Mouse (Mus musculus): ENCODE results near the gene Klhl10. TPM values are rescaled to one million over a fixed set of nuclear protein-coding genes. Genes with fewer than 3 reads are reported as not detected.

Gene Klhl10
- polyA plus RNA-seq (2014; fragmentation: Illumina TruSeq; extraction: RNeasy Lipid Tissue Mini Kit (QIAGEN cat#74804); ENCODE audit: low read depth, low replicate concordance) = 0.69 TPM

DNA sequence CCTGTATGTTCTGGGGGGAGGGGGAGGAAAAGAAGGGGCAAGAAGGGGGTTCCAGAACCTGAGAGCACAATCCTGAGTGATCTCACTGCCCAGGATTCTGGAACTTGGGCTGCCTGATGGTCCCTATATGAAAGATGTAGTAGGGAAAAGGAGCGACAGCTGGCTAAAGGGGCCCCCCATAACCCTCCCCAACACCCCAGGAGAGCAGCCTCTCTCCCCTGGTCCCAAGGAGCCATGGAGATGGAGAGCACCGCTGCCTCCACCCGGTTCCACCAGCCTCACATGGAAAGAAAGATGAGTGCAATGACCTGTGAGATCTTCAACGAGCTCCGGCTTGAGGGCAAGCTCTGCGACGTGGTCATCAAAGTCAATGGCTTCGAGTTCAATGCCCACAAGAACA, at the start of gene Klhl10, which contains the start of gene Nt5c3b:
TSS of gene Klhl10 (plus strand) at position 121 of the 400 bp plus-strand sequence.
TSS of gene Nt5c3b (minus strand) at position 12 of the 400 bp plus-strand sequence.

DNA sequence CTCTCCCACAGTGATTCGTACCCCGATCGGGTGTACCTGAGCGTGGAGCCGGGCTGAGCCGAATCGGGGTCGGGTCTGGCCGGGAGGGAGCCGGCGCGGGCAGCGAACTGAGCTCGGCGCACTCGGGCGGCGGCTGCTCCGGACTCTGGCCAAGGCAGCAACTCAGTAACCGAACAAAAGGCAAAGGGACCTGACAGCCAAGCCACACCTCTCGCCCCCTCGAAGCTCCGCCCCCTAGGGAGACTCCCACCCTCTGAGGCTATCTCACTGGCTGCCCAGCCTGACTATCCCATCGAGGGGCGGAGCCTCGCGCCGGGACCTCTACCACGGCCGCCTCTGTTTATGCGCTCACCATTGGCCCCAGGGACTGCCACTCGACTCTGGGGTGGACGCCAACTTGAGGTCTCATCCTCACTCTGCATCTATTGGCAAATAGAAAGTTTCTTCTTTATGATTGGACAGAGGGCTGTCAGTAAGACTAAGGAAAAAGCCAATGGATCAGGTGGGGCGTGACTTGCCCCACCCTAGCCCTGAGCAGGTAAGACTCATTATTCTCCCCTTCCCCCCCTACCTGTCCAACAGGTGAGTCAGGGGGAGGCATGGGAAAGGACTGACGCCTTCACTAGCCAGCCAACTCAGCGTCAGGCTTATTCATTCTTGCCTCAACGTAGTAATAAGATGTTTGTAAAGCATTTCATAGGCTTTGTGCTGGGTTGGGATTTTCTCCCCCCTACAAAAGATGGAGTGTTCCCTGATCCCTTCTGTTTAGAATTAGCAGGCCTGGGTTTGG, 43.9 kb upstream of the Klhl10 start, which contains the start of gene Jup:
TSS of gene Jup (minus strand) at position 164 of the 790 bp plus-strand sequence.

DNA sequence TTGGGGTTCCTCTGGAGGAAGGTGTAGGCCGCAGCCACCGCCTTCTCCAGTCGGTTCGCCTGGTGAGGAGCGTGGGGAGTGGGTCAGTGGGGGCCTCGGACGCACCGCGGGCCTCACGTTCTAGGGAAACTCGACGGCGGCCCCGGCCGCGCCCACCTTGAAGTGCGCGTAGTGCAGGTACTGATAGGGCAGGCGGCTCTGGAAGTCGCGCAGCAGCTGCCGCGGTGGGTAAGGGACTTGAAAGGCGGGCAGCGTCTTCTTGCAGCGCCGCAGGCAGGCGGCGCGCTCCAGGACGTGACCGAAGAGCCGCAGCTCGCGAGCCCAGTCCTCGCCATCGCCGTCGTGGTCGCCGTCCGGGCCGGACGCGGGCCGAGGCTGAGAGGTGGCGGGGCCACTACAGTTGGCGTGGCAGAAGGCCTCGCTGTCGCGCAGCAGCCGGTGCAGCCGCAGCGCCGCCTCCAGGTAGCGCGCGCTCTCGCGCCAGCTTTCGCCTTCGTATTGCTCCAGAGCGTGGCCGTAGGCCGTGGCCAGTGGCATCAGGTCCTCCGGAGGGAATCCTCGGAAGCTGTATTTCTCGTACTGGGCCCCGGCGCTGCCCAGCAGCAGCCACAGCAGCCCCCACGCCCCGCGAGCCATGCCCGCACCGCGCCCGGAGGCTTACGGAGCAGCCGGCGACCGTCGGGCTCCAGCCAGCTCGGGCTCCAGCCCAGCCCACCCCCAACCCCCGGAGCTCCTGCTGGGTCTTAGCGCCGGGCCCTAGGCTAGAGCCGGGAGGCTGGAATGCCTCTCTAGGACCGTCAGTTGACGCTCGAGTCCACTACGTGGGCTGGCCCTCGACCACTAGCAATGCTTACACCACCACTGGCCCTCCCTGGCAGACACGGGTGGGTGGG, 27.4 kb upstream of the Klhl10 start, which contains the start of gene P3h4:
TSS of gene P3h4 (minus strand) at position 816 of the 893 bp plus-strand sequence.

DNA sequence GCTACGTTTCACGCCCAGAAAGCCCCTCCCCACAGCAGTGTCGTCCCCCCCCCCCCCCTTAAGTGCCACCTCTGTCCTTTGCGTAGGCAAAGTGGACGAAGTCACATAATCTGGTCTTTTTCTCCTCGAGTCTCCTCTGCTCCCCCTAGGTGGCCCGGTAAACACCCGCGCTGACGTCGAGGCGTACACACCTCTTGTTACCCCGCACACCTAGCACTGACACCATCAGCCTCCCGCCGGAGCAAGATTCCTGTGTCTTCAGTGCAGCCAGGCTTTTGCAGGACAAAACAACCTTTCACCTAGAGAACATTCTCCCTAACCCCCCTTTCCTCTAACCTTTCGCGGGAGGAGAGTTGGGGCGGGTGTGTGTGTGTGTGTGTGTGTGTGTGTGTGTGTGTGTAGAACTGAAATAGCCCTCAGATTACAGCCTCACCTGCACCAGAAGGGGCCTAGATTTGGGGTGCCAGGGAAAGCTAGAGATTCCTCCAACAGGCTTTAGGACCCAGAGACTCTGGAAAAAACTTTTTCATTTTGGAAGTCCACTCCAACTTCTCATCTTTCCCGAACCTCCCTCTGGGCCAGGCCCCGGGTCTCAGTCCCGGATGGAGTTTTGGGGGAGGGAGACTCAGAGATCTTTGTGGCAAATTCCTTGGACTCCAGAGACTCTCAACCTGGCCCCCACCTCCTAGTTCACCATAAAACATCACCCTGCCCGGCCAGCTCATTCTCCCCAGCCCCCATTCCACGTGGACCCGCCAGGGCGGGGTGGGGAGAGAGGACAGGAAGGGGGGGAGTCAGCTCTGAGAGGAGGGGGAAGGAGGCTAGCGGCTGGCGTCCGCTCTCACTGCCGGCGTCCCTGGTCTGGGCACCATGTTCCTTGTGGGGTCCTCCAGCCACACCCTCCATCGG, 26.5 kb upstream of the Klhl10 start, which contains the start of gene Fkbp10:
TSS of gene Fkbp10 (plus strand) at position 784 of the 909 bp plus-strand sequence.

DNA sequence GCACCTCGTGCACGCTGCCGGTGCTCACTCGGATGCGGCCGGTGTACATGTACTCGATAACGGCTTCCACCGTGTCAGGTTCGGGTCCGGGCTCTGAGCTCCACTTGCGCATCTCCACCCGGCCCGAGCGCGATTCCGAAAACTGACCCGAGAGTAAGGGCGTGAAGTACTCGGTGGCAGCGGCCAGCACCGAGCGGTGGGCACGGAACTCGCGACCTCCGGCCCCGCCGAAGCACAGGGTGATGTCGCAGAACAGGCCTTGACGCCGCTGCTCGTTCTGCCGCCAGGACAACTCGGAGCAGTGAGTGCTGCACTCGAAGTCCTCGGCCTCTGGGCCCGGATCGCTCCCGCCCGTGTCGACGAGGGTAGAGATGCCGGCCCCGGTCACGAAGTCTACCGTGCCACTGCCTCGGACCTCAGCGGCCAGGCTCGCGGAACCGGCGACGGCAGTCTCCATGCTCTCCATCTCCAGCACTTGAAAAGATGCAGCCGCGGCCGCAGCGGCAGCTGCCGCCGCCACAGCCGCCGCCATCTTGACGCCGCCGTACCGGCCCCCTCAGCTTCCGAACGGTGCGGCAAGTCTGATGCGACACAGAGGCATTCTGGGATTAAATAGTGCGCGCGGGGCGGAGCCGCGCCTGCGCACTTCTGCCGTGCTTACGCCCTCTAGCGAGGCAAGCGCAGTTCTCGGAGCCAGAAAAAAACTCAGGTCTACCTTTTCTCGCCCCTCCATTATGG, 30.6 kb downstream of the Klhl10 start, which contains the start of gene Klhl11:
TSS of gene Klhl11 (minus strand) at position 545 of the 738 bp plus-strand sequence.

Other genes with a start within 250 kb of the Klhl10 start
- not detected for gene Krt9, start 248.7 kb upstream of the Klhl10 start, polyA plus RNA-seq (2014; fragmentation: Illumina TruSeq; extraction: RNeasy Lipid Tissue Mini Kit (QIAGEN cat#74804); ENCODE audit: low read depth, low replicate concordance)
- not detected for gene Krt14, start 234.4 kb upstream of the Klhl10 start, polyA plus RNA-seq (2014; fragmentation: Illumina TruSeq; extraction: RNeasy Lipid Tissue Mini Kit (QIAGEN cat#74804); ENCODE audit: low read depth, low replicate concordance)
- gene Krt16, start 193.0 kb upstream of the Klhl10 start, polyA plus RNA-seq (2014; fragmentation: Illumina TruSeq; extraction: RNeasy Lipid Tissue Mini Kit (QIAGEN cat#74804); ENCODE audit: low read depth, low replicate concordance) = not detected
- not detected for gene Krt17, start 180.9 kb upstream of the Klhl10 start, polyA plus RNA-seq (2014; fragmentation: Illumina TruSeq; extraction: RNeasy Lipid Tissue Mini Kit (QIAGEN cat#74804); ENCODE audit: low read depth, low replicate concordance)
- not detected for gene Krt42, start 172.0 kb upstream of the Klhl10 start, polyA plus RNA-seq (2014; fragmentation: Illumina TruSeq; extraction: RNeasy Lipid Tissue Mini Kit (QIAGEN cat#74804); ENCODE audit: low read depth, low replicate concordance)
- 1,895 TPM for gene Eif1, start 122.0 kb upstream of the Klhl10 start, polyA plus RNA-seq (2014; fragmentation: Illumina TruSeq; extraction: RNeasy Lipid Tissue Mini Kit (QIAGEN cat#74804); ENCODE audit: low read depth, low replicate concordance)
- not detected for gene Gast, start 107.5 kb upstream of the Klhl10 start, polyA plus RNA-seq (2014; fragmentation: Illumina TruSeq; extraction: RNeasy Lipid Tissue Mini Kit (QIAGEN cat#74804); ENCODE audit: low read depth, low replicate concordance)
- 0.54 TPM for gene Hap1, start 85.8 kb upstream of the Klhl10 start, polyA plus RNA-seq (2014; fragmentation: Illumina TruSeq; extraction: RNeasy Lipid Tissue Mini Kit (QIAGEN cat#74804); ENCODE audit: low read depth, low replicate concordance)
- 5.2 TPM for gene Jup, start 44.2 kb upstream of the Klhl10 start, polyA plus RNA-seq (2014; fragmentation: Illumina TruSeq; extraction: RNeasy Lipid Tissue Mini Kit (QIAGEN cat#74804); ENCODE audit: low read depth, low replicate concordance)
- 0.88 TPM for gene P3h4, start 27.1 kb upstream of the Klhl10 start, polyA plus RNA-seq (2014; fragmentation: Illumina TruSeq; extraction: RNeasy Lipid Tissue Mini Kit (QIAGEN cat#74804); ENCODE audit: low read depth, low replicate concordance)
- gene Fkbp10, start 26.2 kb upstream of the Klhl10 start, polyA plus RNA-seq (2014; fragmentation: Illumina TruSeq; extraction: RNeasy Lipid Tissue Mini Kit (QIAGEN cat#74804); ENCODE audit: low read depth, low replicate concordance) = 0.66 TPM
- 7.8 TPM for gene Nt5c3b, start 109 bp upstream of the Klhl10 start, polyA plus RNA-seq (2014; fragmentation: Illumina TruSeq; extraction: RNeasy Lipid Tissue Mini Kit (QIAGEN cat#74804); ENCODE audit: low read depth, low replicate concordance)
- gene Klhl11, start 30.8 kb downstream of the Klhl10 start, polyA plus RNA-seq (2014; fragmentation: Illumina TruSeq; extraction: RNeasy Lipid Tissue Mini Kit (QIAGEN cat#74804); ENCODE audit: low read depth, low replicate concordance) = 5.7 TPM
- 137 TPM for gene Acly, start 86.1 kb downstream of the Klhl10 start, polyA plus RNA-seq (2014; fragmentation: Illumina TruSeq; extraction: RNeasy Lipid Tissue Mini Kit (QIAGEN cat#74804); ENCODE audit: low read depth, low replicate concordance)
- 0.41 TPM for gene Ttc25, start 103.7 kb downstream of the Klhl10 start, polyA plus RNA-seq (2014; fragmentation: Illumina TruSeq; extraction: RNeasy Lipid Tissue Mini Kit (QIAGEN cat#74804); ENCODE audit: low read depth, low replicate concordance)
- 7.9 TPM for gene Cnp, start 133.0 kb downstream of the Klhl10 start, polyA plus RNA-seq (2014; fragmentation: Illumina TruSeq; extraction: RNeasy Lipid Tissue Mini Kit (QIAGEN cat#74804); ENCODE audit: low read depth, low replicate concordance)
- 7.5 TPM for gene Nkiras2, start 177.3 kb downstream of the Klhl10 start, polyA plus RNA-seq (2014; fragmentation: Illumina TruSeq; extraction: RNeasy Lipid Tissue Mini Kit (QIAGEN cat#74804); ENCODE audit: low read depth, low replicate concordance)
- gene Dnajc7, start 178.3 kb downstream of the Klhl10 start, polyA plus RNA-seq (2014; fragmentation: Illumina TruSeq; extraction: RNeasy Lipid Tissue Mini Kit (QIAGEN cat#74804); ENCODE audit: low read depth, low replicate concordance) = 227 TPM

Data from sigmoid colon, adult 10 weeks (tissue).